Mouse (Mus musculus): Measurements from ENCODE around the gene Foxred1.

- no peak for TF ChIP-seq CTCF (IDR thresholded peaks at IDR 0.05; ENCODE audit: low read depth)
- no peak for TF ChIP-seq EP300 (IDR thresholded peaks at IDR 0.05; ENCODE audit: low read depth)
These were observed 12.6 kb upstream of the Foxred1 start for GRCm38 (mm10) chr9:35223466-35223865.
